Mouse (Mus musculus) thymus, postnatal 10 days (tissue): ENCODE data around the gene Sox11.

ENCODE experiments used
- DNase-seq, 2 experiments: peaks; one replicate each; pipeline ENCODE4 v3.0.0; 2021; ENCODE audit warnings: low spot score in 2 of 2

Gene Sox11

GRCm38 (mm10) chr12:27336336-27336735 is 6.0 kb downstream of the Sox11 start:
- DNase-seq = no peak

- DNase-seq = no peak
Measured at GRCm38 (mm10) chr12:27335356-27336055, 6.9 kb downstream of the Sox11 start.

GRCm38 (mm10) chr12:27333590-27333989 is 8.8 kb downstream of the Sox11 start:
- DNase-seq = no peak

- DNase-seq = no peak
Measured at GRCm38 (mm10) chr12:27323423-27323822, 19.0 kb downstream of the Sox11 start.

- no peak for DNase-seq
Measured at GRCm38 (mm10) chr12:27320705-27321104, 21.7 kb downstream of the Sox11 start.

- DNase-seq = no peak
Measured at GRCm38 (mm10) chr12:27312985-27313384, 29.4 kb downstream of the Sox11 start.

- no peak for DNase-seq
Measured at GRCm38 (mm10) chr12:27311854-27312466, 30.4 kb downstream of the Sox11 start.

GRCm38 (mm10) chr12:27311316-27311832 is 31.0 kb downstream of the Sox11 start:
- DNase-seq = no peak

GRCm38 (mm10) chr12:27310703-27311102 is 31.7 kb downstream of the Sox11 start:
- DNase-seq = no peak

- no peak for DNase-seq
Measured at GRCm38 (mm10) chr12:27309969-27310368, 32.4 kb downstream of the Sox11 start.

- DNase-seq = no peak
Measured at GRCm38 (mm10) chr12:27304713-27305437, 37.5 kb downstream of the Sox11 start.

- no peak for DNase-seq
Measured at GRCm38 (mm10) chr12:27303190-27303589, 39.2 kb downstream of the Sox11 start.

- DNase-seq = no peak
Measured at GRCm38 (mm10) chr12:27298721-27299120, 43.7 kb downstream of the Sox11 start.

GRCm38 (mm10) chr12:27294191-27294590 is 48.2 kb downstream of the Sox11 start:
- DNase-seq = no peak

GRCm38 (mm10) chr12:27293736-27294135 is 48.6 kb downstream of the Sox11 start:
- no peak for DNase-seq

- DNase-seq = no peak
Measured at GRCm38 (mm10) chr12:27293208-27293607, 49.2 kb downstream of the Sox11 start.
